Mouse (Mus musculus): ENCODE measurements around the gene Osbpl8.

Osbpl8 gene

GRCm38 (mm10) chr10:111234450-111235288, 70.1 kb downstream of the Osbpl8 start:
- peak in 1 of 2 experiments; percentile 23 for DNase-seq (ENCODE audit: low spot score in 2 of 2)

- DNase-seq (ENCODE audit: low spot score in 2 of 2), result no peak
Observed at GRCm38 (mm10) chr10:111235289-111235570, 70.7 kb downstream of the Osbpl8 start.

GRCm38 (mm10) chr10:111237434-111237833, 72.9 kb downstream of the Osbpl8 start:
- DNase-seq (ENCODE audit: low spot score in 2 of 2), result no peak

GRCm38 (mm10) chr10:111242677-111243076, 78.1 kb downstream of the Osbpl8 start:
- DNase-seq (ENCODE audit: low spot score in 2 of 2), result no peak

- DNase-seq (ENCODE audit: low spot score in 2 of 2), result no peak
Observed at GRCm38 (mm10) chr10:111247609-111248008, 83.1 kb downstream of the Osbpl8 start.

- no peak for DNase-seq (ENCODE audit: low spot score in 2 of 2)
Observed at GRCm38 (mm10) chr10:111248177-111248576, 83.6 kb downstream of the Osbpl8 start.

GRCm38 (mm10) chr10:111250192-111250591, 85.6 kb downstream of the Osbpl8 start:
- no peak for DNase-seq (ENCODE audit: low spot score in 2 of 2)

GRCm38 (mm10) chr10:111251666-111252065, 87.1 kb downstream of the Osbpl8 start:
- DNase-seq (ENCODE audit: low spot score in 2 of 2), result no peak

- DNase-seq (ENCODE audit: low spot score in 2 of 2), result no peak
Observed at GRCm38 (mm10) chr10:111255228-111255627, 90.7 kb downstream of the Osbpl8 start.

- no peak for DNase-seq (ENCODE audit: low spot score in 2 of 2)
Observed at GRCm38 (mm10) chr10:111256156-111256555, 91.6 kb downstream of the Osbpl8 start.

GRCm38 (mm10) chr10:111257358-111257757, 92.8 kb downstream of the Osbpl8 start:
- no peak for DNase-seq (ENCODE audit: low spot score in 2 of 2)

- no peak for DNase-seq (ENCODE audit: low spot score in 2 of 2)
Observed at GRCm38 (mm10) chr10:111258256-111258655, 93.7 kb downstream of the Osbpl8 start.

GRCm38 (mm10) chr10:111271687-111272086, 107.1 kb downstream of the Osbpl8 start:
- DNase-seq (ENCODE audit: low spot score in 2 of 2), result no peak

GRCm38 (mm10) chr10:111272905-111273304, 108.4 kb downstream of the Osbpl8 start:
- DNase-seq (ENCODE audit: low spot score in 2 of 2), result no peak

- no peak for DNase-seq (ENCODE audit: low spot score in 2 of 2)
Observed at GRCm38 (mm10) chr10:111273463-111274088, 109.0 kb downstream of the Osbpl8 start.

GRCm38 (mm10) chr10:111275822-111276221, 111.3 kb downstream of the Osbpl8 start:
- no peak for DNase-seq (ENCODE audit: low spot score in 2 of 2)

GRCm38 (mm10) chr10:111297631-111298030, 133.1 kb downstream of the Osbpl8 start:
- no peak for DNase-seq (ENCODE audit: low spot score in 2 of 2)

GRCm38 (mm10) chr10:111298140-111299098, 133.9 kb downstream of the Osbpl8 start, which contains the start of gene Bbs10:
Gene Bbs10, plus strand, starts transcription at chr10:111298679.
- peak; percentile 84 to 88 for DNase-seq (ENCODE audit: low spot score in 2 of 2)

- DNase-seq (ENCODE audit: low spot score in 2 of 2), result no peak
Observed at GRCm38 (mm10) chr10:111299591-111299990, 135.0 kb downstream of the Osbpl8 start.

- no peak for DNase-seq (ENCODE audit: low spot score in 2 of 2)
Observed at GRCm38 (mm10) chr10:111301041-111301440, 136.5 kb downstream of the Osbpl8 start.

GRCm38 (mm10) chr10:111302486-111302885, 137.9 kb downstream of the Osbpl8 start:
- no peak for DNase-seq (ENCODE audit: low spot score in 2 of 2)

- no peak for DNase-seq (ENCODE audit: low spot score in 2 of 2)
Observed at GRCm38 (mm10) chr10:111308850-111309501, 144.4 kb downstream of the Osbpl8 start.
